Mouse (Mus musculus) CD4-positive helper T cell, adult 2 months (primary cell): ENCODE measurements around the gene Pard3b.

ENCODE experiments used
- DNase-seq: peaks from one replicate; pipeline ENCODE4 v3.0.0-alpha.2; 2012; ENCODE audit warnings: low read depth, missing footprints, low spot score

Gene Pard3b

DNA sequence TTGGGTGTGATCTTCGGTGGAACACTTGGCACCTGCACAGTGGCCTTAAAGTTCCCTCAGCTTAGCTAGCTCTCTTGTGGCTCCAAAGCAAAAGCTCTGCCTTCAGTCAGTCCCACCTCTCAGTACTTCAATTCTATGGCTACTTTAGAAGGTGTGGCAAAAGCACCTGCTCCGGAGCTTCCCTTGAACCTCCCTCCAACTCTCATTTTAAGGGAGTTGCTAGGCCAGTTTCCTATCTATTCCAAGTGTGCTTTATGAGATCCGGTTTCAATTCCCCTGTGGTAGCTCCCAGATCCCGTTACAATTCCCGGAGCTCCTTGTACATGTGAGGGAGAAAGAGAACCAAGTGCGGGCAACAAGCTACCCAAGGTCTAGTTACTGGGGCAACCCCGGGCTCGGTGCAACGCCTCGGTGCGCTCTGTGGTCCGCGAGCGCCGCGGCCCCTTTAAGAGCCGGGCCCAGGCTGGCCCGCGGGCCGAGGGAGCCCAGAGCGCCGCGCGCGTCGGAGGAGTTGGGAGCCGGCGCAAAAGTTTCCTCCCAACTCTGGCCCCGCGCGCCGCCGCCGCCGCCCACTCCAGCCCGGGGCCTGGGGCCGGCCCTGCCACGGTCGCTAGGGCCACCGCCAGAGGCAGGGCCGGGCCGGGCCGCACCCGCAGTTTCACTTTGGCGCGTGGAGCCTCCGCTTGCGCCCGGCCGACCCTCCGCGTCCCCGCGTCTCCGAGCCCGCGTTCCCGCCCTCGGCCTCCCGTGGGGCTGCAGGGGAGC is at the start of gene Pard3b:
Gene Pard3b (plus strand): TSS at position 478 of the 765 bp plus-strand sequence.
- peak; percentile 5 for DNase-seq

DNA sequence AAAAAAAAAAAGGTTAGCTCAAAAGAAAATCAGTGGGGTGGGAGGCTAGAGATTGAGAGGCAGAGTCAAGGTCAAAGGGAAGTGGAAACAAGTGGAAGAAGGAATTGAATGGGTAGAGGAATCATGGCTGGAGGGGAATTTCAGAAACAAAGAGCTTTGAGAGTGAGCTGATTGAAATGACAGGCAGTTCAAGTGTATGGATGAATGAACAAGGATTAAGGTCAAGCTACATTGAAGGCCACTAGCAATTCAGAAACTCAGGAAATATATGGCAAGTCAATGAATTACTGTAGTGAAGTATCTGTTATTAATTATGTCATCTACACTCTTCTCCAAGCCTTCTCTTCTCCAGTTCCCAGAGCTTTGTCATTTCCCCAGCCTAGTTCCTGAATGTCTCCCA is 22.4 kb upstream of the Pard3b start:
- no peak for DNase-seq

DNA sequence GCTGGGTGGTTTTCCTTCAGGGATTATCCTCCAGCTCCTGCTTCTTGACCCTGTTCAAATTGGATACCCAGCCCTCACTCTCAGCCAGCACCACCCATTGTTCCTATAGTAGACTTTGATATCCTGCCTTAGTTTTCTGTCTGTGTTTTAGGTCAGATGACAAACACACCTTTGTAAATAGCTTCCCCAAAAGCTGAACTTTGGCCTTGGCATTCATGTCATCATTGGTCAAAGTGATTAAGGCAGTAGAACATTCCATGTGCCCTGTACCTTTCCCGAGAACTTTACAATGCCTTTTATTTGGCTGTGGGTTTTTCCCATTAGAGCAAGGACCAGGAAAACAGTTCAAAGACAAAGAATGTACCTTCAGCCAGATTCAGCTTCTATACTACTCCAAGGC is 18.0 kb upstream of the Pard3b start:
- no peak for DNase-seq

DNA sequence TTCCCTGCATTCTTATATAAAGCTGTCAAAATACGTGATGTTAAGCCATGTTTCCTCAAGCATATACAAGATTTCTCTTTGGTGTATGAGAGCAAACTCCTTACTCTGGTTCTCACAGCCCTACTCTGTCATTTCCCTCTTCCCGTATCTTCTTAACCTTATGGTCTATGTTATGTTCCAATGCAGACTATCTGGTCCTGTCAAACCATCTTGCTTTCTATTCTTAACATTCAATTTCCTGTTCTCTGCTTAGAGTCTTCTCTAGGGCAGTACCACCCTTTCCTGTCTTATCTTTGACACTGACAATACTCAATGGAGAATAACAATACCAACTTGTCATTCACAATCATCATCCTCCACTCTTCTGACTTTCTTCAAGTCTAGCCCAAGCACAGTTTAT is 8.8 kb upstream of the Pard3b start:
- DNase-seq: no peak

DNA sequence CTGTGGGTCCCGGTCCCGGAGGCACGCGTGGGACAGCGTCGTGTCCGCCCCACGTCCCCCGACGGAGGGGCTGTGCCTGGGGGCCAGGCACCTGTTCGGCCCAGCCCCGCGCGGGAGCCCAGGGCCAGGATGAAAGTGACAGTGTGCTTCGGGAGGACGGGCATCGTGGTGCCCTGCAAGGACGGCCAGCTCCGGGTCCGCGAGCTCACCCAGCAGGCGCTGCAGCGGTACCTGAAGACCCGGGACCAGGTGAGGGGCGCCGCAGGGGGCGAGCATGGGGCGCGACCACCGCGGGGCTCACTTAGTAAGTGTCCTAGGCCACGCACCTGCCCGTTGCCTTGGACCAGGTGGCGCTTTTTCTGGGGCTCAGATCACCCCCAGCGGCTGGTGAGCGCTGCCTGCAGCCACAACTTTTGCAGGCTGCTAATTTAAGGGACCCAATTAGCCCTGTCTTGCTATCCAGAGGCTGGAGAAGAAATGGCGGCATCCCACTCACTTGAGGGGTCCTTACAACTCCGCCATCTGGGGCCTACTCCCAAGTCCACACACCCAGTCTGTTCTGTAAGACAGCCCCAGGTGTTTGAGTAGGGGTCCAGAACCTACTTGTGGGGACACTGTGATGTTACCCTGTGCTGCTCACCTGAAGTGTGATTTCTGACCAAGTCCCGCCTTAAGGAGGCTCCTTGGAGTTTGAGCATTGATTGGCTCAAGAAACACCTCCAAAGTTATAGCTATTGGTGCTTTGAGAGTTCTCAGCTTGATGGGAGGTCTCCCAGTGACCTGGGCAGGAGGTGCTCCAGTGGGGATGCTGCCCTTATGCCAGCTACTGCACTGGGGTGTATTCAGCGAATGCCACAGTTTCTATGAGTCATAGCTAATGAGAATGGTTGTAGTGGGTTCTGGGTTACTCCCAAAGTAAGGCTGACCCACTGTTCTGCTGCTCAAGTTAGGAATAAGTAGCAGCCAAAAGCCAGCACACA is 780 bp downstream of the Pard3b start:
- peak; percentile 5 for DNase-seq

DNA sequence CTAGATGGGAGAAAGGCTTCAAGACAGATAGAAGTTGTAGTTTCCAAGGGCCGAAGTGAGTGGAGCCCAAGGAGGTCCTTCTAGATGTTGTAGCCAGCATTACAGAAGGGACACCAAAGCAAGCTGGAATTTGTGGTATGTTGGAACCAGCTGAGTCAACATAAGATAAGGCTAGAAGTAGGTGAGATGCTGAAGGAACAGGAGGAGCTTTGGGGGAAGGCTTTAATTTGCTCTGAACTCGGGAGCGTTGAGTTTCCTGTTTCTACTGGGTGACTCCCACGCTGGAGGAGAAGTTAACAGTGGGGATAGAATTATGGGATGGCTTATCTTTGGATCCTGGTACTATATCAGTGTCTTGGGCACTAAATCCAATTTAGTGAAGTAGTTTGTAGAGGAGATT is 3.3 kb downstream of the Pard3b start:
- DNase-seq: no peak

DNA sequence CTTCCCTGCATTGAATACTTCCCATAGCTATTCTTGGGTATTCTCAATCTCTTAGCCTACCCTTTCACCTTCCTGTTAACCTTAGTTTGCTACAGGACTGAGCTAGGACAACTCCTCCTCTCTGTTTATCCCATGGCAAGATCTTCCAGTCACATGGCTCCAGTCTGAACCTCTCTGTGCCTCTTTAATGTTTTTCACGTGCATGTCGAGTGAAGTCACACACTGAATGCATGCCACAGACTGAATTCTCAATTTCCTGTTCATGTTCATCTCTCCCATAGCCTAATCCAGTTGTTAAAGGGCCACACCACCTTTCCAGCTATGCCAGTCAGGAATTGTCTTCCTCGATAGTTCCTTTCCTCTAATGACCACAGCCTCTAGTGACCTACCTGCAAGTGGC is 6.4 kb downstream of the Pard3b start:
- DNase-seq: no peak

DNA sequence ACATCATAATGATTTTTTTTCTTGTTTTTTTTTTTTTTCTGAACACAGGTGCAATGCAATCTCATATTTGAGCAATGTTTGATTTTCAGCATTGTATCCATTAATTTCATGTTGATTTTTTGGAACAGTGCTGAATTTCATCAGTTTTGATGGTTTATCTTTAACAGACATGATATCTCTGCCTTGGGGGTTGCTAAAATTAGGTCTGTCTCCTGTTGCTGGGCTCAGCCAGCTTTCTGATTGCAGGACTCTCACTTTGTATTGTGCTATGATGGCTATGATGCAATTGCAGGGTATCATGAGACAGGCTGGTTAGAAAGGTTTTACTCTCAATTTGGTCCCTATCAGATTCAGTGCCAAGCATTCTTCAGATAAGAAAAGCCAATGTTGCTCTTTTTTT is 11.3 kb downstream of the Pard3b start:
- no peak for DNase-seq

DNA sequence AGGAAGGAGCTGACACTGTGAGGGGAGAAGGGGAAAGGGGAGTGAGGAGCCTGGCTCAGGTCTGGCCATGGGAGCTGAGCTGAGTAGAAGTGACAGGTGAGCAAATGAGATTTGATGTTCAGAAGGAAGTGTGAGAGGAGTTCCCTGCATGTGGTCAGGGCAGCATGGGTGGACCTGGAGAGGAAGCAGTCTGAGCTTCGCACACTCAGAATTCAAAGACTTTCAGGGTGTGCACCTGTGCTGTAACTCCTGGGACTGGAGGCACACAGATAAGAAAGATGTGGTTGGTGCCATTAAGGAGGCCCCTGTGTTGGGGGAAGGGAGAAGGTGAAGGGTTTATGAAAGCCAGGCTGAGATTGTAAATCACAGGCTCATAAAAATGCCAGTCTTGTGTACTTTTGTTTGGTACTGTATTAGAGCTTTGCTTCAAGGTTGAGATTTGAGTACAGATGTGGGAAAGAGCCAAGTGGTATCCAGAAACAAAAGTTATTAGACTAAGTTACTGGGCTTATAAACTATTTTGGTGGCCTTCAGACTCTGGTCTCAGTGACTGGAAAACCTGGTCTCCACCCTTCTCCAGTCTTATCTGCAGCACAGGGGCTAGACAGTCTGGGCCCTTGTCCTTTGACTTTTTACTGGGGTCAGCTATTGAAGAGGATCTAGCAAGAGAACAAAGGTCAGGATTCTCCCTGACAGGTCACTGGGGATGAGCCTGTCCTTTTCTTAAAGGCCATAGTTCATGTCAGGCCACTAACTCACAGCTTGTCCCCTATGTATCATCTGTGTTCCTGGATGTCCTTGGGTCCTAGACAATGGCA is 13.0 kb downstream of the Pard3b start:
- DNase-seq: no peak

DNA sequence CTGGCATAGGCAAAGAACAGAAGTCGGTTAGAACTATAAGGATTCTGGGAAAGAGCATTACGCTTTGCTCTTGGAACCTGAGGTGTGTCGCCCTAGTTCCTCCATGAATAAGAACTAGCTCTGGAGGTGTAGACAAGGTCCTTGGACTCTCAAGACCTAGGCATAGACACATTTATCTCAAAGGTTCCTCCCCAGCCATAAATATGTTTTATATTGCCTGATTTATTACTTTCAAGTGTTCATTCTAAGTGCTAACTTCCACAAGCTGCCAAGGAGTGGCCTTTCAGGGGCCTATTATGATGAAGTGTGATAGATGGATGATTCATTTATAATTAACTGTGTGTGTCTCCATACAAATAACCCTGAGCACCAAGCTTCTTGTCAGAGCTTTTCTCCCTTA is 19.1 kb downstream of the Pard3b start:
- DNase-seq: no peak

DNA sequence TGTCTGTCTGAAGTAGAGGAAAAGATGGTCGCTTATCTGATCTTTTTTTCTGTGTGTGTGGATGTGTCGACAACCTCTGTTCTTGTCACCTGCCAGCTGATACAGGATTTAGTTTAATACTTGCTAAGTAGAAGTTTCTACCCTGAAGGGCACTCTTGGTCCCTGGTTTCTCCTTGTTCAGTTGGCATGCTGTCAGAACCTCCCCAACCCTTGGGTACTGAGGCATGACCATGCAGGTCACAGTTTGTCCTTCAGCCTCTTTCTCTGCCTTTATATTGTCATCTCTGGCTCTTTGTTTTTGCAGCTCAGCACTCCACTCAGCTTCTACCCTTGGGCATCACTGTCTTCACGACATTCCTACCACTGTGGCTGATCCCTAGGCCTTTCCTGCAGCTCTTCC is 21.3 kb downstream of the Pard3b start:
- DNase-seq: no peak

DNA sequence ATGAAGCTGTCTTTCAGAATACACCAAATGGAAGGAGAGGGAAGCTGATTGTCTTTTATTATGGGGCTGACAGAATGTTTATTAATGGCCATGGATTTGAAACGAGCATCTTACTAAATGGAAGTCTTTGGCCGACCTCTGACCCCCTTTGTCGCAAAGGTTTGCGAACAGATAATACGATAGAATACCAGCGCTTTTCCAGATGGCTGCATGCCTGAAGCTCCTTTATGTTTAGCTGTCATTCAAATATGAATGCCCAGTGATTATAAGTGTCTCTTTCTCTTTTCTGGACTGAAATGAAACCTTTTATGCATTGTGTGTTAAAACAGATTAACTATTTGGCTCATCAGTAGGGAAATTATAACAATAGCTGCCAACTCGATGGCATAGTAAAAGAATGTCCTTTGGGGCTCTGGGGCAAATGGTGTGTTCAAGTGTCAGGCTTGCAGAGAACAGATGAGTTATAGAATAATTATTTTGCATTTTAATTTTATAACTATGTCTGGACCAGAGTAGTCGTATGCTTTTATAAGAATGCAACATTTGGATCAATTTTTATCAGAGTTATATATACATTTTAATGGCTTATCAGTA is 46.7 kb downstream of the Pard3b start:
- DNase-seq: no peak

DNA sequence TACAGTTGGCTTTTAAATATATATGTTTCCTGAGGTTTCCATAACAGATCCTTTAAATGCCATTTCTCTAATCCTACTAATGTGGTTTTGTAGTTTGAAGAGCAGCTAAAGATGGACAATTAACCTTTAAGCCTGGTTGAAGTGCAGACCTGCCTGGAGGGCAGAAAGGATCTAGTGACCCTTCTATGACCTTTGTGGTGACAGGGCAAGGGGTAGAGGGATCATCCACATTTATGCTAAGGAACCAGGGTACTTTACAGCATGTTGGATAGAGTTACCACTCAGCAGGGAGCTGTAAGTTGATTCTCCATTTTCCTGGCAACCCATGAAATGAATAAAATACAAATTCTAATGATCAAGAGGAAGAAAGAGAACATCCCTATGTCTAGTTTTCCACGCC is 47.3 kb downstream of the Pard3b start:
- no peak for DNase-seq

DNA sequence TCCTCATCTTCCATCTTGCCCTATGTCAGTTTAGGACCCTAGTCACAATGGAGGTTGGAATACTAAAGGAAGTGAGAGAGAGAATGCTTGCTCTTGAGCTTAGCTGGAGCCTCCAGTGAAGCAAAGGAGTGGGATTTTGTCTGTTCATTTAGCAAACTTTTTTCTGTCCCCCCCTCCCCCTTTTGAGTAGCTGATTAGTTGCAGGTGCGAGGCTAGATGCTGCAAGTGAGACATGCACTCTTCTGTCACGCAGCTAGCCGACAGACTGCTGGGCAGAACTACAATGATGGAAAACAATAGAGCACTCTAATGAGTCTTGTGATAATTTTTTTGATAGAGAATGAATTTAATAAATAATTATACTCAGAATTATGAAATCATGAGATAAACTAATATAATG is 49.7 kb downstream of the Pard3b start:
- no peak for DNase-seq

DNA sequence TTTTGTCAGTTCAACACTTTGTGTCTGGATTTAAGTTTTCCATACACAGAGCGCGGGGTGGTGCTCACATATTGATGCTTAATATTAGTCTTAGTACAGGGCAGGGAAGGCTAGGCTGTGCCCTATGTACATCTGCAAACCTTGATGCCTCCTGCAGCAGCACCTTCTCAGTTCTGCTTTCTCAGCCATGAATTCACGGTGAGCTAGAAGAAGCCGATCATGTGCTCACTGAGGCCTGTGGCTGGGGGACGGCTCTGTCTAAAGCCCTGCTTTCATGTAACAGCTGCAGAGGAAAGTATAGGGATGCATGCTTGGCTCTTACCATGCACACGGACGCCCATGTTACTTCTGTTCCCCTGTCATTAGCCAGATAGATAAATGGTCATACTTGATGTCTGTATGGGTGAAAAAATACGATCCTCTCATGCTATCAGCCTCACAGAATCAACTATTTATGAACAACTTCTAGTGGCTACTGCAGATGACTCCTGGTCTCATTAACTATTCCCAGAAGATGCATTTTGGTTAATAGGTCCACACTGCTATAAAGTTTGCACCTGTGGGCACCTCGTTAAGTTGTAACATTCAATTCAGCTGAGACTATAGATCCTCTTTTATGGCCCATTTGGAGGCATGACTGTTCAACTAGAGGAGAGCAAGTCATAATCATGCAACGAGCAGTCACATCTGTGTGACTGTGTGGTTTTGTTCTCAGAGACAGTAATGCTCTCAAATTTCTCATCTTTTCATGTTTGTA is 60.0 kb downstream of the Pard3b start:
- DNase-seq: no peak

DNA sequence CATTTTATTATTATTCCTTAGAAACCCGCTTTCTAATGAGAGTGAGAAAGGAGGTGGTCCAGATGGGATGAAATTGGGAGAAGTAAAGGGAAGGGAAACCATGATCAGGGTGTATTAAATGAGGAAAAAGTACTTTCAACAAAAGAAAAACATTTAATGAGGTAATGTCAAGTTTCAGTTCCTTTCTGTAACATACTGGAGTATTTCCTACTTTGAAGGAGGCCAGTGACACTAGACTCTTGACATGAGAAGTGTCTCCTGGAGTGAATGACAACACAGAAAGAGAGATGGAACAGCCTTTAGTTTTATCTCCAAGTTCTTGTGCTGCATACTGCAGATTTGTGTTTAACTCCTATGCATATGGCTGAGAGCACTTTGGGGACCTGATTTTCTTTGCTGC is 71.2 kb downstream of the Pard3b start:
- no peak for DNase-seq

DNA sequence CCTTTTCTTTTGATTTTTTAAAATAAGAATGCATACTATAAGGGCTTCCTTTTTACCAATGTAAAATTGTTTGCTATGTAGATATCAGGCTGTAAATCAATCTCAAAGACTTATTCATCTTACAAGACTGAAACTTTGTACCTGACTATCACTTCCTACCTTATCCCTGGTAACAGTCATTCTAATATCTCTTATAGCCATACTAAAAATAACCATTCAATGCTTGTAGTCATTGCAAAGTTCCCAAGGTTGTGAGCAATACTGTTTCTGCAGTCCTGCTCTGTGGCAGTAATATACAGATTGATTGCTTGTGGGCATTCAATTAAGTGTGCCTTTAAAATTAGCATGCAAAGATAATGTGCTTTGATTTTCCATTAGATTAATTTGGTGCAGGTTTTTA is 72.9 kb downstream of the Pard3b start:
- no peak for DNase-seq

DNA sequence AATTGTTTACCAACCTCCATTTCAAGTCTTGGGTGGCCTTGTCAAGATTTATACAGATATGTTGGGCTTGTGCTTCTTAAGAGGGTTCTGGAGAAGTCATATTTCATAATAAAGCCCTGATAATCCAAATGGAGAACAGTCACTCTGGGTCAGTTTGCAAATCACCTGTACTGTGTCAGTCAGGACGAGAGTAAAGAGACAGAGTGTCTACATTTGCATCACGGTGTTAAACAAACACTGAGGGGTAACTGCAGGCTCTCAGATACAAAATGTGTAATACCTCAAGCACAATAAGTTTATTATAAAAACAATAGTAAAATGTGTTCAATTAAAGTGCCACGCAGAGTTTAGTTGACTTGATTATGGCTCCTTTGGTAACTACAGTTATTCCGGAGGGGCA is 91.0 kb downstream of the Pard3b start:
- DNase-seq: no peak

DNA sequence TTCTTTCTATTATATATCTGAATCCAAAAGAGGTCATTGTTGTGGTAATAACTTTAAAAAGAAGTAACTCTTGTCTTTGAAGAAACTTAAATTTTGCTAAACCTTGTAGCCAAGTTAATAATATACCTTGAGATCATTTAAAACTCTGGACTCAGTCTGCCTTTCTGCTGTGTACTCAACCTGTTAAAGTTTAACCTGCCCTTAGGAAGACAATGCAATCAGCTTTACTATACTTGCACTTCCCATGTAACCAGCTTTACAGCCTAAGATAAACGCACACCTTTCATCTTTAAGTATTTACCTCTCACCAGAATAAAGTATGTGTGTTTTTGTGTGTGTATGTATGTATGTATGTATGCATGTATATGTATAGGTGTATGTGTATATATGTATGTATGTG is 97.9 kb downstream of the Pard3b start:
- no peak for DNase-seq

DNA sequence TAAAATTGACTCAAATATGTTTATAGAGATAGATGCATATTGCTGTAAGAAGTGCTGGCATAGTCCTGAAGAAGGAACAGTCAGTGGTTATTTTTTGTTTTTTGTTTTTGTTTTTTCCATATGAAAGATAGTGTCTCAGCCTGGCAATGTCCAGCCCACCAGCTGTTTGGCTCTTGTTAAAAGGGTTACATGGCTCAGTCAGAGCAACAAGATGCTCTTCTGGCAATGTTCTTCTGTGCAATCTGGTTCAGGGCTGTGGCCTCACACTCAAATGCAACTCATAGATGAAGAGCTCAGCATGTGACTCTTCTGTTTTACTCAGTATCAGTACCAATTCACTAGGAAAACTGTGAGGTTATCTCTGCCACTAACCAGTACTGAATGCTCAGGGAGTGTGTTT is 104.2 kb downstream of the Pard3b start:
- DNase-seq: no peak

DNA sequence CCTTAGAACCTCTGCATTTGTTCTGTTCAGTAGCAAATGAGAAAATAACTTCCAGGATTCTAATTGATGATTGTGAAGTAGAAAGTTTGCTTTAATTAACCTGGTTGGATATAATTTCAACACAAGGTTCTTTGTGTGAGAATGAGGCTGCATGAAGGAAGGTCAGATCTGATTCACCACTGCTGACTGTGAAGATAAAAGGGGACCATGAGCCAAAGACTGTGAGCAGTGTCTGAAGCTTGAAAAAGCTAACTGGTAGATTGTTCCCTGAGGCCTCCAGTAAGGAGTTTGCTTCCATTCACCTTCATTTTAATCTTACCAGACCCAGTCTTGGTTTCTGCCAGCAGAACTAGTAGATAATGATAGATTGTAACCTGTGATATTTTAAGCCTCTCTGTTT is 108.9 kb downstream of the Pard3b start:
- no peak for DNase-seq
